Mouse (Mus musculus) kidney, embryonic 16.5 days (tissue): ENCODE data around the gene Usp46. TPM values are rescaled to one million over a fixed set of nuclear protein-coding genes. Genes with fewer than 3 reads are reported as not detected.

Experiments used
- ATAC-seq: fragments of 200-750 bp; cut with Nextera tagmentation; 2 replicates; pipeline ENCODE4 v1.8.0; 2017; ENCODE audit warnings: moderate TSS enrichment; ENCODE audit not compliant: low FRiP score, low TSS enrichment
- H3K27ac ChIP-seq: fragments of 300-500 bp; sonication (generic); 2 replicates; pipeline ENCODE4 v1.5.1; 2014; ENCODE audit warnings: low read length
- H3K27me3 ChIP-seq: fragments of 300-500 bp; sonication (generic); 2 replicates; pipeline ENCODE4 v1.6.1; 2014; ENCODE audit warnings: low read length, control low read depth, mixed read lengths; ENCODE audit not compliant: insufficient read depth
- H3K36me3 ChIP-seq: fragments of 300-500 bp; sonication (generic); 2 replicates; pipeline ENCODE4 v1.6.1; 2014; ENCODE audit warnings: low read length, control low read depth, mixed read lengths; ENCODE audit not compliant: insufficient read depth
- H3K4me1 ChIP-seq: fragments of 300-500 bp; sonication (generic); 2 replicates; pipeline ENCODE4 v1.6.1; 2014; ENCODE audit warnings: low read length, control low read depth, mixed read lengths; ENCODE audit not compliant: insufficient read depth
- H3K4me2 ChIP-seq: fragments of 300-500 bp; sonication (generic); replicated peaks from 2 replicates; pipeline ENCODE4 v1.6.1; 2014; ENCODE audit warnings: low read depth, low read length
- H3K4me3 ChIP-seq: fragments of 300-500 bp; sonication (generic); 2 replicates; pipeline ENCODE4 v1.5.1; 2014; ENCODE audit warnings: mild to moderate bottlenecking, low read length
- H3K9ac ChIP-seq: fragments of 300-500 bp; sonication (generic); replicated peaks from 2 replicates; pipeline ENCODE4 v1.6.1; 2014; ENCODE audit warnings: low read length
- H3K9me3 ChIP-seq: fragments of 300-500 bp; sonication (generic); 2 replicates; pipeline ENCODE4 v1.6.1; 2016; ENCODE audit warnings: low read length, control low read depth
- WGBS: fragments of 180-500 bp; shearing (Covaris S2); extraction: QIAGEN DNeasy Blood & Tissue Kit; methylation state at CpG from one replicate; pipeline ENCODE4 v1.1.7; 2014; 5-methylcytosine and 5-hydroxymethylcytosine counted together
- polyA plus RNA-seq: library from polyadenylated mRNA; unstranded; fragments of >200 nt; fragmentation: Nextera tagmentation; extraction: Ambion mirVana; gene quantifications from 2 replicates; pipeline ENCODE4 v1.2.1, GENCODE M21; 2015

Gene Usp46
- polyA plus RNA-seq, 1 experiment from 2014 or later: 27.3 TPM

DNA sequence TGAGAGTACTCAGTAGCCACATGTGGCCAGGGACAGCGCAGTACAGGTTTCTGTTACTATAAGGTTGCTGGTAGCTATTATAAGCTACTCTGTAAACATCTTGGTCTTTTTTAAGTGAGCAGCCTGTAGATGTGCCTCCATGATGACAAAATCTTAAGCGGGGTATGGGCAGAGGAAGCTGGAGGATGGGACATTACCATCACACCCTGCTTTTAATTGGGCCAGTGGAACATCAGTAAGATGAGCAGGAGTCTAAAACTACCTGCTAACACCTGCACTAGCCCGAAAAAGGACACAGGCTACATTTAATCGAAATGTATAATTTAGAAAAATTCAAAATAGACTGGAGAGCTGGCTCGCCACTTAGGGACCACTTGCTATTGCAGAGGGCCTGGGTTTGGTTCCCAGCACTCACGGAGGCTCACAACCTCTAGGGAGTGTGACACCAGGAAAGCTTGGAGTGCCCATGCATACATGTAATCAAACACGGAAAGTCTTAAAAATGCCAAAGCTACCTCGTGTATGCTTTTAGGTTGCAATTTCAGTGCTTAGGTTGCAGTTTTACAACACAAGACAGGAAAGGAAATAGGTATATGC lies 26.7 kb upstream of the Usp46 start:
- H3K27me3 ChIP-seq: no peaks in the 10 kb centered on the region
- ATAC-seq: no peak
- H3K9me3 ChIP-seq: no peaks in the 10 kb centered on the region
- H3K36me3 ChIP-seq: peaks cover 20% of the 10 kb centered on the region
- H3K9ac ChIP-seq: no peak overlapping the region
- WGBS: 87% methylated on average over 8 of the region's 8 CpGs
- H3K4me2 ChIP-seq: peak overlapping the region; percentile 86
- H3K4me3 ChIP-seq: peak overlapping the region; percentile 78; the same call in 1 of the 2 replicates
- peaks cover 18% of the 10 kb centered on the region for H3K4me1 ChIP-seq
- H3K27ac ChIP-seq: 0 out of 2 replicates have a peak overlapping the region, but pooled peaks have one; percentile 11

GRCm38 (mm10) chr5:74093556-74094428 lies 25.6 kb upstream of the Usp46 start:
- H3K27ac ChIP-seq: peak overlapping the region; percentile 86
- WGBS: 21% methylated on average over 11 of the region's 11 CpGs
- H3K9me3 ChIP-seq: no peaks in the 10 kb centered on the region
- H3K36me3 ChIP-seq: peaks cover 20% of the 10 kb centered on the region
- no peak for ATAC-seq
- peak overlapping the region; percentile 86 for H3K4me2 ChIP-seq
- no peaks in the 10 kb centered on the region for H3K27me3 ChIP-seq
- H3K4me1 ChIP-seq: peaks cover 18% of the 10 kb centered on the region
- peak overlapping the region; percentile 96 for H3K9ac ChIP-seq
- H3K4me3 ChIP-seq: peak overlapping the region; percentile 78

GRCm38 (mm10) chr5:74092833-74093555 lies 24.8 kb upstream of the Usp46 start:
- peak overlapping the region; percentile 96 for H3K9ac ChIP-seq
- ATAC-seq: peak; percentile 98
- no peaks in the 10 kb centered on the region for H3K9me3 ChIP-seq
- WGBS: under 1% methylated on average over 57 of the region's 57 CpGs
- H3K4me1 ChIP-seq: peaks cover 17% of the 10 kb centered on the region
- peaks cover 20% of the 10 kb centered on the region for H3K36me3 ChIP-seq
- H3K4me2 ChIP-seq: peak overlapping the region; percentile 86
- H3K27ac ChIP-seq: peak overlapping the region; percentile 86
- H3K4me3 ChIP-seq: peak overlapping the region; percentile 78
- no peaks in the 10 kb centered on the region for H3K27me3 ChIP-seq

DNA sequence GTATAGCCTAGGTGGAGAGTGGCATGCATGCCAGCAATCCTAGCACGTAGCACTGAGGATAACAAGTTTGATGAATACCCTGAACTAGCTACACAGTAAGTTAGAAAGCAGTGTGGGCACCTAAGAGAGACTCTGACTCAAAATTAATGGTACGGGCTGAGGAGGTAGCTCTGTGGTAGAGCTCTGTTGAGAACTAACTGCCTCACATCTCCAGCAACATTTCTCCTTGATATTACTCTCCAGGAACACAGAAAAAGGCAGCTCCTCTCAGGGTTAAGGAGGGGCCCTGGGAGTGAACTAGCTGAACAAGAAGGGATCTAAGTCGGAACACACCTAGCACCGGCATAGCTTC lies 24.2 kb upstream of the Usp46 start:
- no peaks in the 10 kb centered on the region for H3K9me3 ChIP-seq
- peak overlapping the region; percentile 86 for H3K4me2 ChIP-seq
- 0 out of 2 replicates have a peak overlapping the region, but pooled peaks have one; percentile 38 for H3K9ac ChIP-seq
- peaks cover 20% of the 10 kb centered on the region for H3K36me3 ChIP-seq
- H3K4me3 ChIP-seq: peak overlapping the region; percentile 78
- H3K4me1 ChIP-seq: peaks cover 13% of the 10 kb centered on the region
- H3K27ac ChIP-seq: no peak overlapping the region
- ATAC-seq: no peak; the same call in 1 of the 2 replicates
- 44% methylated on average over 4 of the region's 4 CpGs for WGBS
- no peaks in the 10 kb centered on the region for H3K27me3 ChIP-seq

DNA sequence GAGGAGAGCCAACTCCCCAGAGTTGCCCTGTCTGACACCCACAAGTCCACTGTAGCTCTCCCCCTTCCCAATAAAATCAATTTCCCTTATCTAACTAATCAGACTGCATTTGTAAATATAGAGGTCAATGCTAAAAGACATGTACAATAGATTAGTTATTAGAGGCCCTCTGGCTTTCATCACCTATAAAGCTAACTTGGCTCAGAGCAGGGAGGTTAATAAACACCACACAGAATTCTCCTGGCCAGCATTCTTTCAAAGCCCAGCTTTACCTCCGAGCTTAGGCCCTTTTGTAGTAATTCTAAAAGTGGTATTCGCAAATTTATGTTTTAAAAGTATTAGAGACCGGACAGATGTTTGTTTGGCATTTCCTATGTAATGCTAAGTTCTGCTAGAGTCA lies 21.4 kb upstream of the Usp46 start:
- no peaks in the 10 kb centered on the region for H3K9me3 ChIP-seq
- H3K27ac ChIP-seq: 0 out of 2 replicates have a peak overlapping the region, but pooled peaks have one; percentile 50
- H3K4me3 ChIP-seq: no peak overlapping the region
- WGBS: 72% methylated on average over 3 of the region's 3 CpGs
- no peak for ATAC-seq
- no peak overlapping the region for H3K4me2 ChIP-seq
- H3K4me1 ChIP-seq: peaks cover 6% of the 10 kb centered on the region
- H3K9ac ChIP-seq: 0 out of 2 replicates have a peak overlapping the region, but pooled peaks have one; percentile 31
- H3K36me3 ChIP-seq: peaks cover 4% of the 10 kb centered on the region; the same call in 1 of the 2 replicates
- H3K27me3 ChIP-seq: no peaks in the 10 kb centered on the region

- H3K4me1 ChIP-seq: peaks cover 5% of the 10 kb centered on the region; the same call in 1 of the 2 replicates
- H3K9ac ChIP-seq: no peak overlapping the region
- H3K4me2 ChIP-seq: no peak overlapping the region
- H3K27ac ChIP-seq: no peak overlapping the region
- no peak overlapping the region for H3K4me3 ChIP-seq
- WGBS: 53% methylated on average over 6 of the region's 6 CpGs
- no peaks in the 10 kb centered on the region for H3K9me3 ChIP-seq
- peak; percentile 46; the same call in 1 of the 2 replicates for ATAC-seq
- H3K36me3 ChIP-seq: no peaks in the 10 kb centered on the region
- H3K27me3 ChIP-seq: no peaks in the 10 kb centered on the region
These were observed 13.5 kb upstream of the Usp46 start for GRCm38 (mm10) chr5:74081756-74082155.

DNA sequence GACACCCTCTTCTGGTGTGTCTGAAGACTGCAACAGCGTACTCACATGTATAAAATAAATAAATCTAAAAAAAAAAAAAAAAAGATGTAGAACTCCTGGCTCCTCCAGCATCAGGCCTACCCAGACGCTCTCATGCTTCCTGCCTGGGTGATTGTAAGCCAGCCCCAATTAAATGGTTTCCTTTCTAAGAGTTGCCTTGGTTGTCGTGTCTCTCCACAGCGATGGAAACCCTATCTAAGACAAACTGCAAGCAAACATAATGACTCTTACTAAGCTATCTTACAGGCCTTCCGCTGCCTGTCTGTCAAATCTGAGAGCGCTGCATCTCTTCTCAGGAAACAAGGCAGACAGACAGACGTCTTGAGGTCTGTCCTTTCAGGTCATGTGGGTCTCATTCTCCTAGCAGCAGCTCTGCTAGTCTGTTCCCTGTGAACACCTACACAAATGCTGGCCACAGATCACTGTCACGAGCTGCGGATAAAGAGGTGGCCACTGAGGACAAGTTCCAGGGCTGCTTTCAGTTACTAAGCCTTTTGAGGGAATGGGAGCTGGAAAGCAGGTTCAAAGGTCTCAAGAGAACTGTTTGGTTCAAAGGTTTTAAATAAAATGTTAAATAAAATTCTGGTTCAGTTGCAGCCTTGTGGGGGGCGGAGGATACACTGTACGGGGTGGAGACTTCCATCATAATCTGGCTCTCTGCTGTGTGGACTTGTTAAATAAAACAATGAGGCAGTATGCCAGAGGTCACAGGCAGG lies 10.8 kb upstream of the Usp46 start:
- ATAC-seq: no peak

DNA sequence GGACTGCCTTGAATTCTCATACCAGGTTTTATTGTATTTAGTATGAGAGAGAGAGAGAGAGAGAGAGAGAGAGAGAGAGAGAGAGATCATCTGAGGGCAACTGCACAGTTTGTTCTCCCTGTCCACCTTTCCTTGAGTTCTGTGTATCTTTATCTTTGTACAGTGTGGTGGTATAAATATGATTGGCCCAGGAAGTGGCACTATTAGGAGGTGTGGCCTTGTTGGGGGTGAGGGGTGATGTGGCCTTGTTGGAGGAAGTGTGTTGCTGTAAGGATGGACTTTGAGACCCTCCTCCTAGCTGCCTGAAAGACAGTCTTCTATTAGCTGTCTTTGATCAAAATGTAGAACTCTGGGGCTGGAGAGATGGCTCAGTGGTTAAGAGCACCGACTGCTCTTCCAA lies 10.2 kb upstream of the Usp46 start:
- 93% methylated on average over 1 of the region's 1 CpGs for WGBS
- Histone ChIP-seq H3K4me3 (no peak overlapping the region), H3K4me1 (peaks cover 8% of the 10 kb centered on the region; the same call in 1 of the 2 replicates), H3K9ac (no peak overlapping the region), H3K36me3 (no peaks in the 10 kb centered on the region), H3K4me2 (no peak overlapping the region), H3K27me3 (no peaks in the 10 kb centered on the region), H3K9me3 (no peaks in the 10 kb centered on the region), H3K27ac (no peak overlapping the region)
- ATAC-seq: no peak

More for the DNA sequence above, 10.8 kb upstream of the Usp46 start:
- WGBS: 70% methylated on average over 11 of the region's 11 CpGs
- Histone ChIP-seq H3K27me3 (no peaks in the 10 kb centered on the region), H3K9me3 (no peaks in the 10 kb centered on the region), H3K36me3 (no peaks in the 10 kb centered on the region), H3K4me2 (no peak overlapping the region), H3K9ac (no peak overlapping the region), H3K4me1 (peaks cover 8% of the 10 kb centered on the region; the same call in 1 of the 2 replicates), H3K4me3 (no peak overlapping the region), H3K27ac (no peak overlapping the region)

- H3K36me3 ChIP-seq: no peaks in the 10 kb centered on the region
- 0 out of 2 replicates have a peak, but pooled peaks have one; percentile 20 for ATAC-seq
- no peaks in the 10 kb centered on the region for H3K27me3 ChIP-seq
- H3K9me3 ChIP-seq: no peaks in the 10 kb centered on the region
- H3K4me1 ChIP-seq: peaks cover 8% of the 10 kb centered on the region; the same call in 1 of the 2 replicates
- H3K27ac ChIP-seq: no peak overlapping the region
- H3K4me2 ChIP-seq: no peak overlapping the region
- H3K4me3 ChIP-seq: no peak overlapping the region
- no peak overlapping the region for H3K9ac ChIP-seq
- WGBS: 50% methylated on average over 8 of the region's 8 CpGs
These were observed 9.7 kb upstream of the Usp46 start for GRCm38 (mm10) chr5:74077959-74078358.
